Mouse (Mus musculus): Measurements from ENCODE around the gene Plin1.

The Plin1 gene

GRCm38 (mm10) chr7:79732622-79733021 is at the start of gene Plin1:
Plin1 (minus strand) TSS chr7:79732903.
- no peak for ATAC-seq (ENCODE audit: low TSS enrichment)

- ATAC-seq (ENCODE audit: low TSS enrichment): no peak
Observed at GRCm38 (mm10) chr7:79782516-79782855, 49.8 kb upstream of the Plin1 start.

GRCm38 (mm10) chr7:79781826-79782515 is 49.3 kb upstream of the Plin1 start:
- no peak for ATAC-seq (ENCODE audit: low TSS enrichment)

- peak; percentile 93 for ATAC-seq (ENCODE audit: low TSS enrichment)
Observed at GRCm38 (mm10) chr7:79780647-79781626, 48.2 kb upstream of the Plin1 start.

- peak; percentile 93 for ATAC-seq (ENCODE audit: low TSS enrichment)
Observed at GRCm38 (mm10) chr7:79771561-79772512, 39.1 kb upstream of the Plin1 start.

GRCm38 (mm10) chr7:79769664-79770063 is 37.0 kb upstream of the Plin1 start:
- no peak for ATAC-seq (ENCODE audit: low TSS enrichment)

- ATAC-seq (ENCODE audit: low TSS enrichment): no peak
Observed at GRCm38 (mm10) chr7:79765991-79766390, 33.3 kb upstream of the Plin1 start.

- ATAC-seq (ENCODE audit: low TSS enrichment): no peak
Observed at GRCm38 (mm10) chr7:79762106-79762505, 29.4 kb upstream of the Plin1 start.

- no peak for ATAC-seq (ENCODE audit: low TSS enrichment)
Observed at GRCm38 (mm10) chr7:79761124-79761876, 28.6 kb upstream of the Plin1 start.

- no peak for ATAC-seq (ENCODE audit: low TSS enrichment)
Observed at GRCm38 (mm10) chr7:79759766-79760165, 27.1 kb upstream of the Plin1 start.

- ATAC-seq (ENCODE audit: low TSS enrichment): no peak
Observed at GRCm38 (mm10) chr7:79758176-79758575, 25.5 kb upstream of the Plin1 start.

- ATAC-seq (ENCODE audit: low TSS enrichment): no peak
Observed at GRCm38 (mm10) chr7:79756334-79756733, 23.6 kb upstream of the Plin1 start.

GRCm38 (mm10) chr7:79749511-79749910 is 16.8 kb upstream of the Plin1 start:
- no peak for ATAC-seq (ENCODE audit: low TSS enrichment)

- ATAC-seq (ENCODE audit: low TSS enrichment): no peak
Observed at GRCm38 (mm10) chr7:79747659-79748058, 15.0 kb upstream of the Plin1 start.

- ATAC-seq (ENCODE audit: low TSS enrichment): no peak
Observed at GRCm38 (mm10) chr7:79744585-79744984, 11.9 kb upstream of the Plin1 start.

GRCm38 (mm10) chr7:79744051-79744450 is 11.3 kb upstream of the Plin1 start:
- peak; percentile 24; the same call in 1 of the 2 replicates for ATAC-seq (ENCODE audit: low TSS enrichment)

- peak; percentile 82 for ATAC-seq (ENCODE audit: low TSS enrichment)
Observed at GRCm38 (mm10) chr7:79742659-79743536, 10.2 kb upstream of the Plin1 start, which contains the start of the genes Pex11a and Wdr93. Pex11a (minus strand) TSS chr7:79743131. Wdr93 (plus strand) TSS chr7:79743163.

- no peak for ATAC-seq (ENCODE audit: low TSS enrichment)
Observed at GRCm38 (mm10) chr7:79742277-79742658, 9.6 kb upstream of the Plin1 start.

- no peak for ATAC-seq (ENCODE audit: low TSS enrichment)
Observed at GRCm38 (mm10) chr7:79740279-79740678, 7.6 kb upstream of the Plin1 start.

GRCm38 (mm10) chr7:79738913-79739312 is 6.2 kb upstream of the Plin1 start:
- no peak for ATAC-seq (ENCODE audit: low TSS enrichment)

All from frontal cortex, adult (tissue).